Mouse (Mus musculus) cerebellum, postnatal 10 days (tissue): ENCODE measurements at regions not wholly inside any gene's neighbourhood (a gene's known extent, or its start where the extent isn't known, plus 50 kb on each side); places are given as distances from the start of the nearest gene placed in this dataset.
"Not testable (repeated sequence)": the region's sequence is repeated elsewhere in the genome, so short reads cannot be mapped to it uniquely, and the experiment has no call there.

Experiments
- DNase-seq, 2 experiments: peaks; one replicate each; pipeline ENCODE4 v3.0.0; 2021; ENCODE audit warnings: mixed read lengths in 2 of 2

DNA sequence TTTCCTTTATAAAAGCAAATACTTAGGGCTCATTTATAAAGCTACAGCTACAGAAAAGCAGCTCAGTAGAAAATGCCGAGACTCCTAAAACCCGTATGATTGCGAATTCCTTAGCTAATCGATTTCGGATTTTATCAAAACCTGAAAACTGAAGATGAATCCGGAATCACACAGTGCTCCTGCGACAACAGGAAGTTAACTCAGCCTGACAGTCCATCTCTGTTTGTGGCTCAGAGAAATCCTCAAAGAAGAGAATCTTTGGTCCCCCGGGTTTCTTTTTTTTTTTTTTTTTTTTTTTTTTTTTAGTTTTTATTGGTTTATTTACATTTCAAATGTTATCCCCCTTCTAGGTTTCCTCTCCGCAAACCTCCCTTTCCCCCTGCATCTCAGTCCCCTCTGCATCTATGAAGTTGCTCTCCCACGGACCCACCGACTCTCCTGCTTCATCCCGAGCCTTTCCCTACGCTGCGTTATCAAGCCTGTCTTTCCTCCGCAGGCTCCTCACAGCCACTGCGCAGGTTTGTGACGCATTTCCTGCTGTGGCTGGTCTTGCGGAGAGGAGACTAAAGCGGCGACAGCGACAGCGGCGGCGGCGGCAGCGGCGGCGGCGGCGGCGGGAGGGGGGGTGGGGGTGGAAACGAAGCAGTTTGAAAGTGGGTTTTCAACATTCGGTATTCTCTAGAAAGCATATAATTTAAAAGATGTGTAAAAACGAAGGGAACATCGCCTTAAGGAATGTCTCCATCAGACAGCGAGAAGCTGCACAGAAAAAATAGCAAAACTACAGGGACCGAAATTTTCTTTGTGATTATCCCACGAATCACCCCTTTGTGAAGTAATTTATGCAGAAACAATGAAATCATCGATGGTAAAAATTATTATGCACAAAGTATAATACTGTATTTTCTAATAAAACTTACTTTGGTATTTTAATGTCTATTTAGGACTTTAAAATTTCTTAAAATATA, 352.3 kb upstream of the Snrpn start:
- DNase-seq, result peak; percentile 58 to 74

DNA sequence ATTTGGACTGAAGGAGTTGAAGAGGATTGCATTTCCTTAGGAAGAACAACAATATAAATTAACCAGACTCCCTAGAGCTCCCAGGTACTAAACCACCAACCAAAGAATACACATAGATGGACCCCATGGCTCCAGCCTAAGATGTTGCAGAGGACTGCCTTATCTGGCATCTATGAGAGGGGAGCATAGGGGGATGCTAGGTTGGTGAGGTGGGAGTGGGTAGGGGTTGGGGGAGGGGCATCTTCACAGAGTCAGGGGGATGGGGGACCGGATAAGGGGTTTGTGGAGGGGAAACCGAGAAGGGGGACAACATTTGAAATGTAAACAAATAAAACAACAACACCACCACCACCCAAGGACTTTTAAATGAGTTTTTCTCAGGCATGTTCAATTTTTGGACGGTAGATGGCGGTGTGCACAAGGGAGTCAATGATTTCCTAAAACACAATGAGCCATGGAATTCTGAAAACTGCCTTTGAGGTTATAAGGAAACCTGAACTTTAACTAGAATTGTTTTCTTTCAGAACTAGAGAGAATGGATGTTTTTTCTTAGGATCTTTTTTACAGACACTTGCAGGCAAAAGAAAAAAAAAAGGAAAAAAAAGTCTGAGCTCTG, 347.9 kb upstream of the Snrpn start:
- DNase-seq, result peak in 1 of 2 experiments; percentile 2

DNA sequence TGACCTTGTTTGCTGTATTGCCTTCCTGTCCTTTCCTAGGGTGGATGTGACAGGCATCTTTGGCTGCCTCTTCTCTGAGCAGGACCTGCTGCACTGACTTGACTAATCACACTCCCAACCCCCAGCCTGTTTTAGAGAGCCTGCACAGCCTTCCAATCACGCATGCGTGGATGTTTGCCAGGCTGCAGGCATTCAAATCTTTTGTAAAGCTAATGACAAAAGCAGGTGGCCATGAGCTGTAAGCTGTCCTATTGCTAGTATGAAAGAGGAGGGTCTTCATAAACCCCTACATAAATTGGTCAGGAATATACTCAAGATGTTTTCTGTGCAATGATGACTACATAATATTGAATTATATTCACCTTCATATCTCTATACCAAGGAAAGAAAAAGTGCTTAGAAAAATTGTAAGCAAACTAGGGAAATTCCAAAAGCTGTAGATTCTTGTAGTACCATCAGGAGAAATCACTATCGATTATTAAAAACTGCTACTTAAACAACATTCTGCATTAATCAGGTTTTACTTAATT, 310.1 kb upstream of the Snrpn start:
- peak; percentile 0 to 4 for DNase-seq

DNA sequence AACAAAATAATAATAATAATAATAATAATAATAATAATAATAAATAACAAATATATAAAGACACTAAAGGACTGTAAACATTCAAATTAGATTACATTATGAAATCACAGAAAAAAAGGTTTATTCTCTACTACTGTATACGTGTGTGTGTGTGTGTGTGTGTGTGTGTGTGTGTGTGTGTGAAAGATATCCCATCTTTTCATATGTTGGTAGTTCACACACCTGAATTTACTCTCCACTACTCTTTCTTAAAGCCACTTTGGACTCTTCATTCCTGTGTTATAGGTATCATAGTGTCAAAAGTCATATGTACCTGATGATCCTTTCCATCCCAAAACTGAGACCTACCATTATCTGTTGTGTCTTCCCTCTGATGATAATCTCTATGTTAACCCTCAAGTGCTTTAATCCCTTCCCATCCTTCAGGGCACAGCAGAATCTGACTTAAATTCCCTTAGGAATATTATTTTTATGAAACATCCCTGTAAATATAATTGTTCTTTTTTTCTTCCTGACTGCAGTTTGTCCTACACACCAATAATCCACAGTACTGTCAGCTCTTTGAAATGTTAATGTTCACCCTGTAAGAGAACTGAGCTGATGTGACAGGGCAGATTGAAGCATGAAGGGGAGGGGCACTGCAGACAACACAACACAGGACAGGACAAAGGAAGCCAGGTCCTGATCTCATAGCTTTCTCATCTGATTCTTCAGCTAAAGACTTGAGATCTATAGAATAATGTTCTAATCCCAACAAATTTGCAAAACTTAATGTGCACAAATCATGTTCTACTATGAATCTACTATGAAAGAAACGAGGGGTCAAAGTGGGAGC, 309.4 kb upstream of the Snrpn start:
- not testable (repeated sequence) for DNase-seq

DNA sequence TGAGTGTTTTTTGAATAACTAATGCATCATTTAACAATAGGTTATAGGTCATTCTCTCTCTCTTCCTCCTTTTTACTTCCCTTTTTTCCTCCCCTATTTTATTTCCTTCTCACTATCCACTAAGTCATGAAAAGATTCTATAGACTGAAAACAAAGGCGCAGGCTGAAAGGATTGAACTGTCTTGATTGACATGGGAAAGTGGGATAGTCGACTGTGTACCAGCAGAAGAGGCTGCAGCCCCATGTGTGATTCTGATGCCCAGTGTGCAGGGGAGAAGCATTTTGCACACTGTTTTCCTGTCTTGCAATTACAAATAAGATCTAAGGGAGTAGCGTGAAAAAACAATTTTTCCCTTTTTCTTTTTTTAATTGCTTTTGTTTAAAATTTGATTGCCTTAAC, 298.8 kb upstream of the Snrpn start:
- DNase-seq, result no peak

DNA sequence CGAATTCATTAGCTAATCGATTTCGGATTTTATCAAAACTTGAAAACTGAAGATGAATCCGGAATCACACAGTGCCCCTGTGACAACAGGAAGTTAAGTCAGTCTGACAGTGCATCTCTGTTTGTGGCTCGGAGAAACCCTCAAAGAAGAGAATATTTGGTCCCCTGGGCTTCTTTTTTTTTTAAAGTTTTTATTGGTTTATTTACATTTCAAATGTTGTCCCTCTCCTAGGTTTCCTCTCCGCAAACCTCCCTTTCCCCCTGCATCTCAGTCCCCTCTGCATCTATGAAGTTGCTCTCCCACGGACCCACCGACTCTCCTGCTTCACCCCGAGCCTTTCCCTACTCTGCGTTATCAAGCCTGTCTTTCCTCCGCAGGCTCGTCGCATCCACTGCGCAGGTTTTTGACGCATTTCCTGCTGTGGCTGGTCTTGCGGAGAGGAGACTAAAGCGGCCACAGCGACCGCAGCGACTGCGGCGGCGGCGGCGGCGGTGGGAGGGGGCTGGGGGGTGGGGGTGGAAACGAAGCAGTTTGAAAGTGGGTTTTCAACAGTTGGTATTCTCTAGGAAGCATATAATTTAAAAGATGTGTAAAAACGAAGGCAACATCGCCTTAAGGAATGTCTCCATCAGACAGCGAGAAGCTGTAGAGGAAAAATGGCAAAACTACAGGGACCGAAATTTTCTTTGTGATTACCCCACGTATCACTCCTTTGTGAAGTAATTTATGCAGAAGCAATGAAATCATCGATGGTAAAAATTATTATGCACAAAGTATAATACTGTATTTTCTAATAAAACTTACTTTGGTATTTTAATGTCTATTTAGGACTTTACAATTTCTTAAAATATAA, 251.2 kb upstream of the Snrpn start:
- DNase-seq, result peak; percentile 62 to 68

DNA sequence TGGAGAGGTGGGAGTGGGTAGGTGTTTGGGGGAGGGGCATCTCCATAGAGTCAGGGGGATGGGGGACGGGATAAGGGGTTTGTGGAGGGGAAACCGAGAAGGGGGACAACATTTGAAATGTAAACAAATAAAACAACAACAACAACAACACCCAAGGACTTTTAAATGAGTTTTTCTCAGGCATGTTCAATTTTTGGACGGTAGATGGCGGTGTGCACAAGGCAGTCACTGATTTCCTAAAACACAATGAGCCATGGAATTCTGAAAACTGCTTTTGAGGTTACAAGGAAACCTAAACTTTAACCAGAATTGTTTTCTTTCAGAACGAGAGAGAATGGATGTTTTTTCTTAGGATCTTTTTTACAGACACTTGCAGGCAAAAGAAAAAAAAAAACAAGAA, 246.9 kb upstream of the Snrpn start:
- peak; percentile 9 to 20 for DNase-seq

DNA sequence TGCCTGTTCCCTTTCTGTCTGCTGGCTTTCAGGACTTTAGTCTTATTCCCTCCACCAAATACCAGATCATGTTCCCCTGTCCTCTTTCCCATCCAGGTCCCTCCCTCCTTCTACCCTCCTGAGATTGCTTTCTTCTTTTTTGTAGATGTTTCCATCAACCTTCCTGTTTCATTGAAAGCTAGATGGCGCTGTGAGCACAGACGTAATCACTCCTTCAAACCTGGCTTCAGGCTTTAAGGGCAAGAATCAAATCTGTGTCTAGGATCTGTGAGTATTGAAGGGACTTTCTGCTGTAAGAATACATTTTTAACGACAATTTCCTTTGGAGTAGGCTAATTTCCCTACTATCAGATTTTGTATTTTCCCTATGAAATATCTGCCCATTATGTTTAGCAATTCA, 234.0 kb upstream of the Snrpn start:
- peak in 1 of 2 experiments; percentile 11 for DNase-seq

DNA sequence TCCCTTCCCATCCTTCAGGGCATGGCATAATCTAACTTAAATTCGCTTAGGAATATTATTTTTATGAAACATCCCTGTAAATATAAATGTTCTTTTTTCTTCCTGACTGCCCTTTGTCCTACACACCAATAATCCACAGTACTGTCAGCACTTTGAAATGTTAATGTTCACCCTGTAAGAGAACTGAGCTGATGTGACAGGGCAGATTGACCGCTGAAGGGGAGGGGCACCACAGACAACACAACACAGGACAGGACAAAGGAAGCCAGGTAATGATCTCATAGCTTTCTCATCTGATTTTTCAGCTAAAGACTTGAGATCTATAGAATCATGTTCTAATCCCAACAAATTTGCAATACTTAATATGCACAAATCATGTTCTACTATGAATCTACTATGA, 212.2 kb upstream of the Snrpn start:
- not testable (repeated sequence) for DNase-seq
